Mouse (Mus musculus): ENCODE results near the gene Letmd1.

DNA sequence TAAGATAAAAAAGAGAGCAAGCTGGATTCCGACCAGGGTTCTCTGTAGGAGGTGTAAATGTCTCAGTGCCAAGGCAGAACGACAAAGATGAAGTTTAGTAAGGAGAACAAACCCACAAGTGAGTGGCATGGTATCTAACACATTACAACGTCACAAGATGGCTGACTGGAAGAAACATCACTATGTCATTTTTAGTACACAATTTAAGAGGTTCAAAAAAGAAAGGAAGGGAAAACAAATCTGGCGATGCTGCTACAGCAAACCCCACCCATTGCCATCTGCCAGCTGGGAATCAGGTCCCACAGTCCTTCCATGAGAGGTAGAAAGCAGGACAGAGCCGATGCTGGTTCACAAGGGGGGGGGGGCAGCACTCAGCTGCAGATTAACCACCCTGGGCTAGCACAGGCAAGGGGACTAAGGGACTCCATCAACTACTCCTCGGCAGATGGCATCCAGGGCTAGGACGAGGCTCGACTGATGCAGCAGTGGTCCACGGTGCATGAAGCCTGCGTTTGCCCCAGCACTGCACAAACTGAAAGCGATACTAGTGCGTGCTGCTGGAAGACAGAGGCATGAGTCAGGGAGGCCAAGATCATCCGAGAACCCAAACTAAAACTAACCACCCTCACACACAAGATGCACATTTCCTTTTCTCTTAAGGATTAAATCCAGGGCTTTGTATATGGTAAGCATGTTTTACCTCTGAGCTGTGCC is 39.8 kb downstream of the Letmd1 start:
- TF ChIP-seq CTCF (IDR thresholded peaks at IDR 0.05; ENCODE audit: extremely low read depth, insufficient read depth, insufficient read length, insufficient replicate concordance) (no peak), POLR2A (IDR thresholded peaks at IDR 0.05; ENCODE audit: low read depth, low read length) (no peak)
